Mouse (Mus musculus): ENCODE data around the gene Mcam.
A peak's percentile ranks its signal among the peaks of the same experiment; 100 is the strongest.

The Mcam gene

GRCm38 (mm10) chr9:44134101-44134850, at the start of gene Mcam:
TSS of gene Mcam (plus strand) at chr9:44134469.
- peak; percentile 56 for DNase-seq (ENCODE audit: low spot score)

GRCm38 (mm10) chr9:44084659-44085229, 49.5 kb upstream of the Mcam start:
- DNase-seq (ENCODE audit: low spot score): peak; percentile 92

- DNase-seq (ENCODE audit: low spot score): no peak
Observed at GRCm38 (mm10) chr9:44085276-44085675, 49.0 kb upstream of the Mcam start.

- DNase-seq (ENCODE audit: low spot score): peak; percentile 79
Observed at GRCm38 (mm10) chr9:44085741-44086665, 48.3 kb upstream of the Mcam start.

GRCm38 (mm10) chr9:44086960-44087359, 47.3 kb upstream of the Mcam start:
- DNase-seq (ENCODE audit: low spot score): no peak

GRCm38 (mm10) chr9:44087761-44088455, 46.4 kb upstream of the Mcam start:
- peak; percentile 75 for DNase-seq (ENCODE audit: low spot score)

GRCm38 (mm10) chr9:44088877-44089608, 45.2 kb upstream of the Mcam start:
- DNase-seq (ENCODE audit: low spot score): peak; percentile 61

- DNase-seq (ENCODE audit: low spot score): peak; percentile 86
Observed at GRCm38 (mm10) chr9:44093612-44094503, 40.4 kb upstream of the Mcam start.

GRCm38 (mm10) chr9:44094737-44095136, 39.5 kb upstream of the Mcam start:
- DNase-seq (ENCODE audit: low spot score): no peak

GRCm38 (mm10) chr9:44095781-44096180, 38.5 kb upstream of the Mcam start:
- no peak for DNase-seq (ENCODE audit: low spot score)

GRCm38 (mm10) chr9:44096536-44096935, 37.7 kb upstream of the Mcam start:
- peak; percentile 60 for DNase-seq (ENCODE audit: low spot score)

GRCm38 (mm10) chr9:44101490-44101889, 32.8 kb upstream of the Mcam start, which contains the start of gene Mfrp:
TSS of gene Mfrp (plus strand) at chr9:44101729.
- no peak for DNase-seq (ENCODE audit: low spot score)

GRCm38 (mm10) chr9:44104881-44105280, 29.4 kb upstream of the Mcam start:
- DNase-seq (ENCODE audit: low spot score): no peak

- no peak for DNase-seq (ENCODE audit: low spot score)
Observed at GRCm38 (mm10) chr9:44105781-44106180, 28.5 kb upstream of the Mcam start.

GRCm38 (mm10) chr9:44106182-44106581, 28.1 kb upstream of the Mcam start:
- DNase-seq (ENCODE audit: low spot score): no peak

GRCm38 (mm10) chr9:44106596-44106995, 27.7 kb upstream of the Mcam start:
- no peak for DNase-seq (ENCODE audit: low spot score)

- DNase-seq (ENCODE audit: low spot score): peak; percentile 77
Observed at GRCm38 (mm10) chr9:44107110-44107509, 27.2 kb upstream of the Mcam start, which contains the start of gene C1qtnf5. TSS of gene C1qtnf5 (plus strand) at chr9:44107245.

- DNase-seq (ENCODE audit: low spot score): no peak
Observed at GRCm38 (mm10) chr9:44107557-44108179, 26.6 kb upstream of the Mcam start.

- no peak for DNase-seq (ENCODE audit: low spot score)
Observed at GRCm38 (mm10) chr9:44108269-44109055, 25.8 kb upstream of the Mcam start.

Measured in layer of hippocampus, adult 11-12 months (tissue).